Mouse (Mus musculus) liver, adult 2 months (tissue): Measurements from ENCODE around the gene Cyp27b1. TPM values are rescaled to one million over a fixed set of nuclear protein-coding genes. Genes with fewer than 3 reads are reported as not detected.

Source experiments
- DNase-seq: peaks from one replicate; pipeline ENCODE4 v3.0.0-alpha.2; 2011; ENCODE audit warnings: low read depth, low spot score; ENCODE audit errors: extremely low read depth
- H3K27ac ChIP-seq: fragments of 200-500 bp; replicated peaks from 2 replicates; pipeline ENCODE4 v1.5.1; 2012; ENCODE audit warnings: low read depth, mild to moderate bottlenecking, control low read depth, inconsistent platforms, low read length; ENCODE audit not compliant: insufficient read depth
- H3K27me3 ChIP-seq: fragments of 200-500 bp; 2 replicates; pipeline ENCODE4 v1.6.1; 2012; ENCODE audit warnings: mild to moderate bottlenecking, moderate library complexity, low read length, inconsistent platforms; ENCODE audit not compliant: control insufficient read depth, insufficient read depth
- H3K36me3 ChIP-seq: fragments of 200-500 bp; 2 replicates; pipeline ENCODE4 v1.6.1; 2012; ENCODE audit warnings: low read length, inconsistent platforms; ENCODE audit not compliant: control insufficient read depth, insufficient read depth
- H3K4me1 ChIP-seq: fragments of 200-500 bp; 2 replicates; pipeline ENCODE4 v1.6.1; 2011; ENCODE audit warnings: low read length; ENCODE audit not compliant: control insufficient read depth, insufficient read depth
- H3K4me3 ChIP-seq: fragments of 200-500 bp; 2 replicates; pipeline ENCODE4 v1.5.1; 2011; ENCODE audit warnings: low read depth, mild to moderate bottlenecking, control low read depth, low read length, moderate library complexity; ENCODE audit not compliant: insufficient read depth
- H3K79me2 ChIP-seq: fragments of 200-500 bp; 2 replicates; pipeline ENCODE4 v1.6.1; 2012; ENCODE audit warnings: inconsistent platforms, mild to moderate bottlenecking, low read length, moderate library complexity; ENCODE audit not compliant: control insufficient read depth, insufficient read depth
- H3K9ac ChIP-seq: fragments of 200-500 bp; 2 replicates; pipeline ENCODE4 v1.6.1; 2012; ENCODE audit warnings: low read depth, mild to moderate bottlenecking, control low read depth, inconsistent platforms, low read length
- CTCF ChIP-seq: fragments of 200-500 bp; IDR thresholded peaks from 2 replicates; pipeline ENCODE4 v1.5.1; 2011; ENCODE audit warnings: low read depth, low read length, control low read depth
- POLR2A ChIP-seq: fragments of 200-500 bp; IDR thresholded peaks from 2 replicates; pipeline ENCODE4 v1.6.1; 2011; ENCODE audit warnings: low read length, control low read depth; ENCODE audit not compliant: insufficient read depth; ENCODE audit errors: extremely low read depth
- WGBS: fragments of 180-500 bp; shearing (Covaris S2); methylation state at CpG from one replicate; pipeline ENCODE4 v1.1.7; 2018; 5-methylcytosine and 5-hydroxymethylcytosine counted together
- polyA plus RNA-seq: library from polyadenylated mRNA; depleted of rRNA; stranded (reverse); fragments of >200 nt; gene quantifications from 2 replicates; pipeline ENCODE4 v1.2.3, GENCODE M21; 2012
- total RNA-seq: library from RNA; depleted of rRNA; stranded (reverse); fragments of >200 nt; gene quantifications from 2 replicates; pipeline ENCODE4 v1.2.3, GENCODE M21; 2014

Gene Cyp27b1
- total and polyA plus RNA-seq, 2 experiments: 0.05 TPM; not detected in 1

GRCm38 (mm10) chr10:127063239-127063872, 15.3 kb downstream of the Cyp27b1 start, which contains the start of gene Cdk4:
Gene Cdk4, plus strand, starts transcription at chr10:127063534.
- Histone ChIP-seq H3K27ac (peak within 1 kb of the TSS; percentile 74), H3K36me3 (peaks cover 20% of the 10 kb centered on the region), H3K27me3 (no peaks in the 10 kb centered on the region), H3K79me2 (peaks cover 5% of the 10 kb centered on the region; the same call in 1 of the 2 replicates), H3K4me3 (peak within 1 kb of the TSS; percentile 87), H3K9ac (peak within 1 kb of the TSS; percentile 87), H3K4me1 (peaks cover 11% of the 10 kb centered on the region)
- under 1% methylated on average over 46 of the region's 46 CpGs for WGBS
- TF ChIP-seq CTCF (no peak), POLR2A (peak; percentile 67; the same call in 1 of the 2 replicates)
- DNase-seq: peak; percentile 92

- Histone ChIP-seq H3K4me3 (peak overlapping the region; percentile 87), H3K36me3 (peaks cover 22% of the 10 kb centered on the region), H3K27me3 (no peaks in the 10 kb centered on the region), H3K27ac (peak overlapping the region; percentile 74), H3K9ac (peak overlapping the region; percentile 87), H3K79me2 (peaks cover 8% of the 10 kb centered on the region; the same call in 1 of the 2 replicates), H3K4me1 (peaks cover 15% of the 10 kb centered on the region)
- TF ChIP-seq POLR2A (no peak), CTCF (no peak)
- WGBS: 10% methylated on average over 37 of the region's 37 CpGs
- DNase-seq: no peak
Observed at GRCm38 (mm10) chr10:127063913-127064870, 16.1 kb downstream of the Cyp27b1 start.

- Histone ChIP-seq H3K36me3 (peaks cover 22% of the 10 kb centered on the region), H3K4me1 (peaks cover 19% of the 10 kb centered on the region), H3K79me2 (peaks cover 8% of the 10 kb centered on the region; the same call in 1 of the 2 replicates), H3K27me3 (no peaks in the 10 kb centered on the region), H3K4me3 (no peak overlapping the region), H3K27ac (no peak overlapping the region), H3K9ac (no peak overlapping the region)
- DNase-seq: no peak
- 74% methylated on average over 9 of the region's 9 CpGs for WGBS
- TF ChIP-seq CTCF: no peak
Observed at GRCm38 (mm10) chr10:127065981-127066380, 17.9 kb downstream of the Cyp27b1 start.

GRCm38 (mm10) chr10:127066519-127067018, 18.5 kb downstream of the Cyp27b1 start:
- 72% methylated on average over 14 of the region's 14 CpGs for WGBS
- Histone ChIP-seq H3K79me2 (peaks cover 8% of the 10 kb centered on the region; the same call in 1 of the 2 replicates), H3K27me3 (no peaks in the 10 kb centered on the region), H3K9ac (no peak overlapping the region), H3K4me1 (peaks cover 22% of the 10 kb centered on the region), H3K27ac (peak overlapping the region; percentile 25), H3K36me3 (peaks cover 22% of the 10 kb centered on the region), H3K4me3 (no peak overlapping the region)
- peak; percentile 57 for DNase-seq
- TF ChIP-seq POLR2A (no peak), CTCF (peak; percentile 13; the same call in 1 of the 2 replicates)

GRCm38 (mm10) chr10:127068360-127069038, 20.4 kb downstream of the Cyp27b1 start:
- no peaks in the 10 kb centered on the region for H3K27me3 ChIP-seq
- TF ChIP-seq CTCF: no peak
- no peak for TF ChIP-seq POLR2A
- peaks cover 22% of the 10 kb centered on the region for H3K4me1 ChIP-seq
- peaks cover 22% of the 10 kb centered on the region for H3K36me3 ChIP-seq
- peak overlapping the region; percentile 84 for H3K9ac ChIP-seq
- H3K4me3 ChIP-seq: peak overlapping the region; percentile 60
- H3K27ac ChIP-seq: peak overlapping the region; percentile 92
- peak; percentile 21 for DNase-seq
- peaks cover 8% of the 10 kb centered on the region; the same call in 1 of the 2 replicates for H3K79me2 ChIP-seq
- WGBS: 46% methylated on average over 9 of the region's 9 CpGs
